Mouse (Mus musculus) cerebellum, adult 8-10 months (tissue): ENCODE measurements around the gene Zdhhc21.

Source experiments
- DNase-seq: peaks from one replicate; pipeline ENCODE4 v3.0.0; 2022

Zdhhc21 gene

DNA sequence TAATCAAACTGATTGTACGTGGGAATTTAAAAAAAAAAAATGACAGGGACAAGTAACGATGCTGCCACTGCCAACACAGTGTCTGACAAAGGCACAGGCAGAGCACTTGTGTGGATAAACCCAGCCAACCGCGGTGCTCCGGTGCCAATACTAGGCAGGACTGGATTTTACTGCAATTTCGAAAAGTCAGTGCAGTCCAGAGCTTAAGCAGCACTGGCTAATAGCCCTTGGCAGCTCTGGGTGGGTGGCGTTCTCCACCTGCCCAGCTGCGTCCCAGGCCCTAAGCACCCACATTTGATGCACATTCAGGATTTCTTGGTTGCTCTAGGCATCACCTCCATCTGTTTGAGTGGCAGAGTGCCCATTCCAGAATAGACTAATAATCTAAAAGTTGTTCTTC is 3.6 kb upstream of the Zdhhc21 start:
- no peak for DNase-seq

DNA sequence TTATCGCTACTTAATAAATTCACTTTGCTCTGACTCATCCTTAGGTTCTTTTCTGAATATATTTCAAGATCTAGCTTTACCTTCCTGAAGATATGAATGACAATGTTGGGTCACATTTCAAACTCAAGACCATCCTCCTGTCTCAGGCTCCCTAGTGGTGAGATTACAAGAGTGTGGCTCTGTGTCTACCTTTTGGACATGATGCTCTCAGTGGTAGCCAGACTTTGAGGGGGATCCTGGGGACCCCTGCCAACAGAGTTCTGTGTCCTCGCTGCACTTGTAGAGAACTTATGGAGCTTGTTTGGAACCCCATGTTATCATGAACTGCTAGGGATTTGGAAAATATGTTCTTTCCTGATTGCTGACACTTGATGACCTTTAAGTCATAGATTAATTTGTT is 1.7 kb upstream of the Zdhhc21 start:
- no peak for DNase-seq

DNA sequence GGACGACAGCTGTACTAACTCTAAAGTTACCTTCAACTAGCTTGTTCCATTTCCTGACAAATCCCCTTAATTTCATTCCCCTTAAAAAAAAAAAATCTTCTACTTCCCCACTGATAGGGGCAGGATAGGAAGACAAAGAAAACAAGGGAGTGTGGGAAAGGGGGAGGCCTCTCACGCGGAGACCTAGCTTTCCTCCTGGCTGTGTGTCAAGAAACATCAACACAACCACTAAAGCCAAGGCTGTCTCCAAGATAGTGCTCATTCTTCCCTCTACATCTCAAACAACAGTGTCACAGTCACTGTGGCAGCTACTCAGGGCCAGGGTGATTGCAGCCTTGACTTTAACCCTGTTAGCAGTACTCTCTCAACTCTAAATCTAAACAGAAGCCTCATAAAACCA is 808 bp upstream of the Zdhhc21 start:
- DNase-seq: no peak

DNA sequence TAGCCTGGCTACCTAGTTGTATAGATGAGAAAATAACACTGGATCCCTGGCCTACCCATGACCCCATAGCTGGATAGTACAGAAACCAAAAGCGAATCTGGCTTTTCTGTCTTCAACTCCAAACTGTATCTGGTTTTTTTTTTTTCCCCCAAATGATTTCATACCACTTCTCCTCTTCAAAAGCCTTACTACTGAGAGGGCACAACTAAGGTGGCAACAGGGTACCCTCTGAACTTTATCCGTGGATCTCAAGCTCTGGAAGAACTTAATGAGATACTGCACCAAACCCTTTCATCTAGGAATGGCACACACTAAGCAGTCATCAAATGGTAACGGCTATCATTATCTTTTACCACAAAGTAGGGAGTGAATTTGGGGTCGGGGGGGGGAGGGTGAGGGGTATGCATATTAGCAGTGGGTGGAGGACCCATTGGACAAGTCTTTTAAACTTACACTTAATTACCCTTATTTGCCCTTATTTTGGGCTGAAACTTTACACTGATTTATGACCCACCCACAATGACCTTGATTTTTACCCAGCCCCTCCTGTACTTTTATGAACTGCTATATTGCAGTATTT is 1.2 kb downstream of the Zdhhc21 start:
- DNase-seq: no peak

DNA sequence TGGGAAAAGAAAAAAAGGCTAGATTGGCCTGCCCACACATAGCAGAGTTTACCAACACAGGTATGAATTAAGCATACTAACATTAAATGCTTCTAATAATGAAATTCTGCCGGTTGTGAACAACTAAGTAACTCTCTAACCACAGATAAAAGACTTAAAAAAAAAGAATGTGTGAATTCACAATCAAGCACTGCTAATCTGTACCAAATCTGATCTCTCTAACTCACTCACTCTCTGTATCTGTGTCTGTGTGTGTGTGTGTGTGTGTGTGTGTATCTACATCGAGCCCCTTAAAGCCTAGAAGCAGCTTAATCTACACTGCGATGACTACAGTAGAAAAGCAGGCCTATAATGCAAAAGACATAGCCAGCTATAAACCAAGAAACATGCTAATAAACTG is 2.8 kb downstream of the Zdhhc21 start:
- DNase-seq: no peak

DNA sequence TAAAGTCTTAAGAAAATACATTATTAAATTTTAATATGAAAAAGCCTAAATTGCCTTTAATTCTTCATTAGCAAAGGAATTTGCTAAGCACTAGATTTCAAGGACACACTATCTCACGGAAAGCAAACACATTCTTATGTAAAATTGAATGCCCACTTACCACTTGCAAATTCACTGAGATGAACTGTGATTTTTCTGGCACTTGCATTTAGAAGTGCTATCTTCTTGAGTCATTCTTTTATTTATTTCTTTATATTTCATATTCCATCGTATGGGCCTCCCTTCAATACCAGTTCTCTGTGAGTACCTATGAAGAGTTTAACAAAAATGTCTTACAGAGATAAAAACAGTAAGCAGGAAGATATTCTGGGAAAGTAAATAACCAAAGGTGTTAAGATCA is 5.9 kb downstream of the Zdhhc21 start:
- DNase-seq: no peak

DNA sequence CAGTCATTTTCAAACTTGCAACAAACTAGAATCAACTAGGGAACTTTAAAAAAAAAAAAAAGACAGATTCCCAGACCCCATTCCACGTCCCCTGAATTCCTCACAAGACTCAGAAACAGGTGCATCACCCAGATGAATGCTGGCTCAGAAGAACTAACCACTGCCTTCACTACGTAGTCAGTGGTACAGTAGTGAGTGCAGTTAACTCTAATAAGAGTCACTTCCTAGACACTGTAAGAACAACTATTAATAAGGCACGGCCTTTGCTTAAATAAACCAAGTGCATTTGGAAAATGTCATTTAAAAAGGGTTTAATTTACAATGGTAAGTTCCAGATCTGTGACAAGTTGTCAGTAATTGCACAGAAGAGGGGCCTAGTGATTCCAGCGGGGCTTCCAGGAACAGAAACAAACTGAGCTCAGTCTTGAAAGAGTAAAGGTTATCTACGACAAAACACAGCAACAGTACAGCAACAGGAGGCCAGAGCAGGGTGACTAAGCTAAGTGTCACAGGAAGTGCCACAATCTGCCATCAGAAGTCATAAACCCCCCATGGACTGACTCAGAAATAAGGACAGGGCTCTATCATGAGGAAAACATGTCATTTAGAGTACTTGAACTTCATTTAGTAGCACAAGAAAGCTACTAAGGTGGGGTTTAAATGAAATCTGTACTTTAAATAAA is 11.1 kb downstream of the Zdhhc21 start:
- no peak for DNase-seq

GRCm38 (mm10) chr4:82837526-82838240 is 22.1 kb downstream of the Zdhhc21 start:
- DNase-seq: no peak

DNA sequence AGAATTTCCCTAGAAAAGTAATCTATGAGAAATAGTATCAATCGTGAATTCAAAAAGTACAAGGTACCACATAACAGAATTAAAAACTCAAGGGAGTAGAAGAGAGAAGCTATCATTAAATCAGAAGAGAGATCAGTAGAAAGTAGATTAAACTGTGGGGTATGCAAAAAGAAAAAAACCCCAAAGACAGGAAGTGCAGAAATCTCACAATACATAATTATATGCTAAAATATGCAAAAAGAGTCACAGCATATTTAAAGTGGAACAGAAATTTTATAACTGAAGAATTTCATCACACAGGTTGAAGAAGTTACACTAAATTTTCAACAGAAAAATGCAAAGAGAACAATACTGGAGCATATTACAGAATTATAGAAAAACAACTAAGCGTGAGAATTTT is 28.6 kb downstream of the Zdhhc21 start:
- no peak for DNase-seq

DNA sequence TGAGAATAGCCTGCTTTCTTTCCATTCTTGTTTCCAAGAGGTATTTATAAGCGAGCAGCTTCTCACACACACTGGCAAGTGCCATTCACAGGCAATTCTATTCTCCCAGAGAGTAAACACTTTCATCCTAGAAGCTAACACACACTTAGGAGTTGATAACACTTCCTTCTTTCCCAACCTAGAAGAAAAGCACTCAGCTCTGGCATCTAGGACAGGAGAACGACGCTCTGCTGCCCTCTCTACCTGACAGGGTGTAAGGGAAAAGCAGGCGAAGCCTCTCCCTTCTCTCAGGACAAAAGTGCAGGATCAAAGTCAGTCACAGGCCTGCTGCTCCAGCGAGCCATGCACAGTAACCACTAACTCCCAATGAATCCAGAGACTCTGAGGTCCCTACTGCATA is 30.3 kb downstream of the Zdhhc21 start:
- no peak for DNase-seq

GRCm38 (mm10) chr4:82827001-82827400 is 32.8 kb downstream of the Zdhhc21 start:
- DNase-seq: no peak

DNA sequence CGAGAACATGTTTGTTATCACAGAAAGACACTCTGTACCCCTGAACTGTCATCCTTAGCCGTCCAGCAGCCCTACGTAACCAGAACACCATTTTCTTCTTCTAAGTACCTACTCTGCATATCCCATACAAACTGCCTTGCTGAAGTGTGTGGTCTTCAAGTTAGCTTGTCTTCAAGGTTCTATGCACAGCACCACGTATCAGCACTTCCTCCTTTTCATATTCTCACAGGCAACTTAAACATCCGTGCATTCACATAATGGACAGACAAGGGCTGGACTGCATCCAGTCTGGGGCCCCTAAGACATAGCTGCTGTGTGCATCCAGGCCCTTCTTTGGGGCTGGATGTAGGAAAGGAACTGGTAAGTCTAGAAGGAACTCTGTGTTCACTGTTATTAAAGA is 41.9 kb downstream of the Zdhhc21 start:
- no peak for DNase-seq

DNA sequence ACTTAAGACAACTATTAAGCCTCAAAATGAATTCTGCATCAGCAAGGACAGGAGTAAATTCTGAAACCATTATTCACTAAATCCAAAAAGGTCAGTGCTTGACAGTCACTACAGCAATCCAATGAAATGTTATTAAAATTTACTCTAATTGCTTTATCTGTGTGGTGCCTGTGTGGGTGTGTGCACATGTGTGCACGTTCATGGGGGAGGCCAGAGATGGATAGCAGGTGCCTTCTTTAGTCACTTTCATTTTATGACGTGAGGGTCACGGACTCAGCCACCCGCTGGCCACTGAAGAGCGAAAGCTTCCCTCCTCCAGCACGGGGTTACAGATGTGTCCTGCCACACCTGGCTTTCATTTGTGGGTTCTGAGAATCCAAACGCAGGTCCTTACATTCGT is 43.4 kb downstream of the Zdhhc21 start:
- no peak for DNase-seq

GRCm38 (mm10) chr4:82815296-82815695 is 44.5 kb downstream of the Zdhhc21 start:
- DNase-seq: no peak

- DNase-seq: no peak
These were observed 46.4 kb downstream of the Zdhhc21 start for GRCm38 (mm10) chr4:82813356-82813755.

DNA sequence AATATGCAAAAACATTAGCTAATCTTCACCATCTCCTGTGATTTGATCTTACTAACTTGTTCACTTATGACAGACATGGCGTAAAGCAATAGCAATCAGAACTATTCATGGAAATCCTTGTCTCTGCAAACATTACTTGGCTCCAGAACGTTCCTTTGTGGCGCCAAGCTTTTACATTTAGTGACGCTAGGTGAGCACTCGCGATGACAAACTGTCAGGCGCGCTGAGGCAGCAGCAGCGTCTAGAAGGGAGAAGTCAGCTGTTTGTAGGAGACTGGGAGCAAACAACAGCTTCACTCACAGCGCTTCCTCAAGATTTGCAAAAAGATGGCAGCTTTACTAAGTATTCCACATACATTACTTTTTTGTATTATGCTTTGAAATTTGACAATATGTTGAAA is 51.9 kb downstream of the Zdhhc21 start:
- no peak for DNase-seq

GRCm38 (mm10) chr4:82806176-82806757 is 53.5 kb downstream of the Zdhhc21 start:
- DNase-seq: peak; percentile 11

GRCm38 (mm10) chr4:82804019-82804418 is 55.7 kb downstream of the Zdhhc21 start:
- peak; percentile 23 for DNase-seq

DNA sequence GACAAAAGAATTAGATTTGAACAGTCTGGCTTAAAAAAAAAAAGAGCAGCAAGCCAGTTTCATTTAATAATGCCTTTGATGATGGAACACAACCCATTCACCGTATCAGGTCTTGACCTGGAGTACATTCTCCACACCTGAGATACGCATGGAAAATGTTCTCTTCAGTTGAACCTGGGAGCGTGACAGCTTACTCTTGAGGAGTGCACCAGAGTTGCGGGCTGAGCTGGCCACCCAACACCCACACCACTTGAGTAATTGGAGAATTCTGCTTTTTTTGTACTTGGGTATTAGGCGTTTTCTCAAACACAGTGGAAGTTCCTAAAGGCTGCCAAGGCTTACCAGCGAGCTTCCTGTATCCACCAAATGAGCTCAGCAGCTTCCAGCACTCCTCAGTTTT is 66.2 kb downstream of the Zdhhc21 start:
- no peak for DNase-seq

DNA sequence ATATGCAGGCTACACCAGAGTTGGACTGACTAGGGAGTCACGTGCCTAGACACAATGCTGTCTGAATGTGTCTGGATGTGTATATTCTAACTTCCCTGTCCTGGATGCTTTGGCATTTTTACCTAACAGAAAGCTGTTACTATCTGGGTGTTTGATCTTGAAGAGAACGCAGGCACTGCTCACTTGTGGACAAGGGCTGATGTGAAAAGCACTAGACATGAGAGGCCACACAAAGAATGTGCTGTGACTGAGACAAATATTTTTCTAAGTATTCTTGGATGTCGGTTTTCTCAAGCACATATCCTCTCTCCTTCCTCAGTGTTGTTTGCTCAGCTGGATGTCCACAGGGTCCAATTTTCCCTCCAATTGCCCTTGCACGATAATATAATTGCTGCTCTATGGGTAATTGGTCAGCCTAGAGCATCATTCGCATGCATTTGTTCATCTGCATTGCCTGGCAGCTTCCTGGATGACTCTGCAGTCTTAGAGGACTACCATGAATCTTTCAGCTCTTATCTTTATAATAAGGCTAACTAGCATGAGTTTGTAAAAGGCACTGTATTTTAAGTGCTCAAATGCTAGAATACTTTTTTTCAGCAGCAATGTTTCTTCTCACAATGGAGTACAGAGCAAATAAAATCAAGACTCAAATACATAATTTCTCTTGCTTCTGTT is 66.7 kb downstream of the Zdhhc21 start:
- DNase-seq: no peak

GRCm38 (mm10) chr4:82765513-82766216 is 94.1 kb downstream of the Zdhhc21 start:
- DNase-seq: no peak

DNA sequence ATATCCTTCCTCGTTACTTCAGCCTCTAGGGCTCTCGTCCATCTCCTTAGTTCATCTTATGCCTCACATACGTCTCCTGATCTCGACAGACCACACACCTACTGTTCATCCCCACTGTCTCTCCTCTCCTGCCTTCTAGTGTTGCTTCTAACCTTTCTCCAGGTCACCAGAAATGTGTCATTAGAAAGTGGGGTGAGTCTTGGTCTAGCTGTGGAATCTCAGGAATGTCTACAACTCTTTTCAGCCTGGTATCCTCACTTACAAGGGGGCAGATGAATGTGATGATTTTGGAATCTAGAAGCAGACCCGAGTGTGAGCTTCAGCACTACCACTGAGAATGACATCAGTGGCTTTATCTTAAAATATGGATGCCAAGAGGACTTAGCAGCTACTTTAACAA is 96.2 kb downstream of the Zdhhc21 start:
- no peak for DNase-seq
